In genomic region chr3:106126999-106127398, GRCm38 (mm10) we compare ENCODE assay signal across 46 mouse cellular contexts. TPM values are rescaled to one million over a fixed set of nuclear protein-coding genes. Genes with fewer than 3 reads are reported as not detected.
"Had no signal": no experiment of that assay in that cellular context is flagged by ENCODE, and none has a peak within 500 bp of the region (broad histone marks: within the 10 kb centered on the region; RNA-seq: fewer than 3 reads in every experiment).

No protein-coding gene starts in this region.

- H3K4me1 ChIP-seq: limb, embryonic 10.5 days; limb, embryonic 12.5 days; limb, embryonic 13.5 days; limb, embryonic 15.5 days; liver, embryonic 12.5 days; liver, embryonic 13.5 days; liver, embryonic 15.5 days; lung, embryonic 15.5 days; megakaryocyte, embryonic 14.5 days; midbrain, embryonic 10.5 days; midbrain, embryonic 12.5 days; midbrain, embryonic 13.5 days; midbrain, embryonic 15.5 days had no signal

- H3K9me3 ChIP-seq: limb, embryonic 15.5 days; liver, embryonic 15.5 days; lung, embryonic 15.5 days; megakaryocyte, embryonic 14.5 days; midbrain, embryonic 13.5 days; midbrain, embryonic 15.5 days had no signal

- H3K4me2 ChIP-seq: limb, embryonic 12.5 days; limb, embryonic 13.5 days; limb, embryonic 15.5 days; liver, embryonic 11.5 days; liver, embryonic 12.5 days; liver, embryonic 13.5 days; liver, embryonic 15.5 days; lung, embryonic 14.5 days; lung, embryonic 15.5 days; midbrain, embryonic 11.5 days; midbrain, embryonic 12.5 days; midbrain, embryonic 13.5 days; midbrain, embryonic 15.5 days had no signal

- H3K4me3 ChIP-seq: left cerebral cortex, adult 2 months; limb, embryonic 10.5 days; limb, embryonic 12.5 days; limb, embryonic 13.5 days; limb, embryonic 15.5 days; liver, embryonic 12.5 days; liver, embryonic 13.5 days; liver, embryonic 15.5 days; lung, embryonic 15.5 days; megakaryocyte, embryonic 14.5 days; midbrain, embryonic 10.5 days; midbrain, embryonic 12.5 days; midbrain, embryonic 13.5 days; midbrain, embryonic 15.5 days; myocyte had no signal

- DNase-seq: left cerebral cortex, postnatal 4 days; liver; liver, embryonic 13.5 days; liver, postnatal 0 days; lung, adult 18-20 months; lung, adult 2 months; lung, embryonic 14.5 days; lung, postnatal 10 days; lung, postnatal 14 days; lung, postnatal 36 days; lung, postnatal 4 days; midbrain, embryonic 14.5 days had no signal

- H3K27ac ChIP-seq: left cerebral cortex, adult 2 months; limb, embryonic 10.5 days; limb, embryonic 12.5 days; limb, embryonic 13.5 days; limb, embryonic 15.5 days; liver, embryonic 12.5 days; liver, embryonic 13.5 days; liver, embryonic 14.5 days; liver, embryonic 15.5 days; lung, embryonic 15.5 days; macrophage; midbrain, embryonic 10.5 days; midbrain, embryonic 12.5 days; midbrain, embryonic 13.5 days; midbrain, embryonic 15.5 days had no signal

- H3K27me3 ChIP-seq: limb, embryonic 12.5 days; limb, embryonic 13.5 days; limb, embryonic 15.5 days; liver, embryonic 12.5 days; liver, embryonic 13.5 days; liver, embryonic 15.5 days; lung, embryonic 15.5 days; midbrain, embryonic 12.5 days; midbrain, embryonic 13.5 days; midbrain, embryonic 15.5 days had no signal

- H3K9ac ChIP-seq: limb, embryonic 12.5 days; limb, embryonic 13.5 days; limb, embryonic 15.5 days; liver, embryonic 12.5 days; liver, embryonic 13.5 days; liver, embryonic 14.5 days; liver, embryonic 15.5 days; liver, postnatal 0 days; lung, embryonic 14.5 days; lung, embryonic 15.5 days; midbrain, embryonic 12.5 days; midbrain, embryonic 13.5 days; midbrain, embryonic 15.5 days had no signal

- H3K36me3 ChIP-seq: limb, embryonic 10.5 days; limb, embryonic 12.5 days; limb, embryonic 13.5 days; limb, embryonic 15.5 days; liver, embryonic 12.5 days; liver, embryonic 13.5 days; liver, embryonic 15.5 days; lung, embryonic 15.5 days; midbrain, embryonic 10.5 days; midbrain, embryonic 12.5 days; midbrain, embryonic 13.5 days; midbrain, embryonic 15.5 days had no signal

- ATAC-seq: liver, embryonic 12.5 days; liver, postnatal 0 days; lung, postnatal 0 days; midbrain, embryonic 13.5 days; midbrain, embryonic 15.5 days; midbrain, embryonic 16.5 days had no signal

RNA-seq across cellular contexts. Expression of gene Chia1, which starts 14.0 kb away (rescaled TPM):
- total RNA-seq: liver, adult 2 months; megakaryocyte progenitor cell, adult 5-6 weeks; megakaryocyte, adult 5-6 weeks; megakaryocyte-erythroid progenitor cell, adult 5-6 weeks; monocyte, adult 5-6 weeks had no signal
- polyA plus RNA-seq: limb, embryonic 10.5 days; limb, embryonic 11.5 days; limb, embryonic 12.5 days; limb, embryonic 13.5 days; limb, embryonic 15.5 days; liver, adult 2 months; liver, embryonic 11.5 days; liver, embryonic 12.5 days; liver, embryonic 13.5 days; liver, embryonic 14.5 days; liver, embryonic 15.5 days; liver, embryonic 16.5 days; liver, postnatal 0 days; macrophage; midbrain, embryonic 11.5 days; myocyte had no signal

RNA-seq across cellular contexts. Expression of gene Chil3, which starts 40.4 kb away (rescaled TPM):
- total RNA-seq: left cerebral cortex, adult 18-20 months; left cerebral cortex, adult 8-10 months; left cerebral cortex, postnatal 10 days; left cerebral cortex, postnatal 14 days; left cerebral cortex, postnatal 25 days; left cerebral cortex, postnatal 36 days; left cerebral cortex, postnatal 4 days; midbrain, postnatal 0 days had no signal
- polyA plus RNA-seq: limb, embryonic 10.5 days; limb, embryonic 11.5 days; limb, embryonic 12.5 days; liver, embryonic 11.5 days; liver, embryonic 12.5 days; lung, embryonic 14.5 days; lung, embryonic 15.5 days; midbrain, embryonic 10.5 days; midbrain, embryonic 11.5 days; midbrain, embryonic 12.5 days; midbrain, embryonic 13.5 days; midbrain, embryonic 14.5 days; midbrain, embryonic 16.5 days; midbrain, postnatal 0 days; myocyte had no signal
